Mouse (Mus musculus): ENCODE measurements around the gene Jakmip3. TPM values are rescaled to one million over a fixed set of nuclear protein-coding genes. Genes with fewer than 3 reads are reported as not detected.

Jakmip3 gene
- polyA plus RNA-seq, 1 experiment from 2014 or later: 0.13 TPM

GRCm38 (mm10) chr7:139081158-139081557, 140.6 kb downstream of the Jakmip3 start:
- Histone ChIP-seq H3K9ac (ENCODE audit: low read length) (no peak overlapping the region), H3K36me3 (ENCODE audit: control insufficient read depth, insufficient read depth, low read length) (no peaks in the 10 kb centered on the region), H3K4me1 (replicated peaks; ENCODE audit: control insufficient read depth, insufficient read depth) (no peaks in the 10 kb centered on the region), H3K4me3 (ENCODE audit: low read depth, low read length) (no peak overlapping the region), H3K9me3 (ENCODE audit: control insufficient read depth, low read length) (no peaks in the 10 kb centered on the region), H3K4me2 (replicated peaks; ENCODE audit: low read depth) (no peak overlapping the region), H3K27ac (replicated peaks) (no peak overlapping the region), H3K27me3 (ENCODE audit: control insufficient read depth, insufficient read depth, low read length) (no peaks in the 10 kb centered on the region)
- no peak for TF ChIP-seq EP300 (optimal IDR thresholded peaks at IDR 0.05)
- no peak for TF ChIP-seq CTCF (IDR thresholded peaks at IDR 0.05; ENCODE audit: low read depth)
- WGBS: 57% methylated on average over 5 of the region's 5 CpGs
- ATAC-seq (ENCODE audit: low FRiP score, low TSS enrichment) (no peak), DNase-seq (ENCODE audit: low spot score) (no peak)

- TF ChIP-seq EP300 (optimal IDR thresholded peaks at IDR 0.05): no peak
- no peak for TF ChIP-seq CTCF (IDR thresholded peaks at IDR 0.05; ENCODE audit: low read depth)
- no peak overlapping the region for H3K4me3 ChIP-seq (ENCODE audit: low read depth, low read length)
- no peak for ATAC-seq (ENCODE audit: low FRiP score, low TSS enrichment)
- no peaks in the 10 kb centered on the region for H3K4me1 ChIP-seq (replicated peaks; ENCODE audit: control insufficient read depth, insufficient read depth)
- no peaks in the 10 kb centered on the region for H3K36me3 ChIP-seq (ENCODE audit: control insufficient read depth, insufficient read depth, low read length)
- WGBS: 79% methylated on average over 8 of the region's 8 CpGs
- no peak for DNase-seq (ENCODE audit: low spot score)
- no peak overlapping the region for H3K9ac ChIP-seq (ENCODE audit: low read length)
- no peak overlapping the region for H3K4me2 ChIP-seq (replicated peaks; ENCODE audit: low read depth)
- no peaks in the 10 kb centered on the region for H3K9me3 ChIP-seq (ENCODE audit: control insufficient read depth, low read length)
- no peaks in the 10 kb centered on the region for H3K27me3 ChIP-seq (ENCODE audit: control insufficient read depth, insufficient read depth, low read length)
- no peak overlapping the region for H3K27ac ChIP-seq (replicated peaks)
Observed at GRCm38 (mm10) chr7:139082281-139082680, 141.8 kb downstream of the Jakmip3 start.

GRCm38 (mm10) chr7:139084316-139084715, 143.8 kb downstream of the Jakmip3 start:
- Histone ChIP-seq H3K27ac (replicated peaks) (no peak overlapping the region), H3K27me3 (ENCODE audit: control insufficient read depth, insufficient read depth, low read length) (no peaks in the 10 kb centered on the region), H3K4me2 (replicated peaks; ENCODE audit: low read depth) (no peak overlapping the region), H3K36me3 (ENCODE audit: control insufficient read depth, insufficient read depth, low read length) (no peaks in the 10 kb centered on the region), H3K4me1 (replicated peaks; ENCODE audit: control insufficient read depth, insufficient read depth) (no peaks in the 10 kb centered on the region), H3K9me3 (ENCODE audit: control insufficient read depth, low read length) (no peaks in the 10 kb centered on the region), H3K9ac (ENCODE audit: low read length) (no peak overlapping the region), H3K4me3 (ENCODE audit: low read depth, low read length) (no peak overlapping the region)
- no peak for TF ChIP-seq CTCF (IDR thresholded peaks at IDR 0.05; ENCODE audit: low read depth)
- TF ChIP-seq EP300 (optimal IDR thresholded peaks at IDR 0.05): no peak
- 56% methylated on average over 1 of the region's 1 CpGs for WGBS
- ATAC-seq (ENCODE audit: low FRiP score, low TSS enrichment): no peak
- no peak for DNase-seq (ENCODE audit: low spot score)

- DNase-seq (ENCODE audit: low spot score) (peak; percentile 63), ATAC-seq (ENCODE audit: low FRiP score, low TSS enrichment) (peak; percentile 78)
- TF ChIP-seq EP300 (optimal IDR thresholded peaks at IDR 0.05) (no peak), CTCF (IDR thresholded peaks at IDR 0.05; ENCODE audit: low read depth) (no peak)
- 8% methylated on average over 30 of the region's 32 CpGs for WGBS
- H3K9ac ChIP-seq (ENCODE audit: low read length): peak within 1 kb of the TSS; percentile 61
- H3K9me3 ChIP-seq (ENCODE audit: control insufficient read depth, low read length): no peaks in the 10 kb centered on the region
- H3K4me1 ChIP-seq (replicated peaks; ENCODE audit: control insufficient read depth, insufficient read depth): no peaks in the 10 kb centered on the region
- H3K36me3 ChIP-seq (ENCODE audit: control insufficient read depth, insufficient read depth, low read length): no peaks in the 10 kb centered on the region
- peak within 1 kb of the TSS; percentile 53 for H3K4me3 ChIP-seq (ENCODE audit: low read depth, low read length)
- H3K4me2 ChIP-seq (replicated peaks; ENCODE audit: low read depth): peak within 1 kb of the TSS; percentile 69
- H3K27me3 ChIP-seq (ENCODE audit: control insufficient read depth, insufficient read depth, low read length): no peaks in the 10 kb centered on the region
- H3K27ac ChIP-seq (replicated peaks): no peak within 1 kb of the TSS
Observed at GRCm38 (mm10) chr7:139085629-139086194, 145.2 kb downstream of the Jakmip3 start, which contains the start of gene Dpysl4. Gene Dpysl4, plus strand, starts transcription at chr7:139086001.

- whole genome bisulfite sequencing: 3% methylated on average over 61 of the region's 61 CpGs
- Histone ChIP-seq H3K4me1 (replicated peaks; ENCODE audit: control insufficient read depth, insufficient read depth) (no peaks in the 10 kb centered on the region), H3K36me3 (ENCODE audit: control insufficient read depth, insufficient read depth, low read length) (no peaks in the 10 kb centered on the region), H3K9me3 (ENCODE audit: control insufficient read depth, low read length) (no peaks in the 10 kb centered on the region), H3K9ac (ENCODE audit: low read length) (peak overlapping the region; percentile 61), H3K27ac (replicated peaks) (no peak overlapping the region), H3K4me2 (replicated peaks; ENCODE audit: low read depth) (peak overlapping the region; percentile 69), H3K4me3 (ENCODE audit: low read depth, low read length) (peak overlapping the region; percentile 53), H3K27me3 (ENCODE audit: control insufficient read depth, insufficient read depth, low read length) (no peaks in the 10 kb centered on the region)
- DNase-seq (ENCODE audit: low spot score) (no peak), ATAC-seq (ENCODE audit: low FRiP score, low TSS enrichment) (peak; percentile 50)
- TF ChIP-seq CTCF (IDR thresholded peaks at IDR 0.05; ENCODE audit: low read depth) (no peak), EP300 (optimal IDR thresholded peaks at IDR 0.05) (no peak)
Observed at GRCm38 (mm10) chr7:139086195-139087158, 145.9 kb downstream of the Jakmip3 start.

- no peaks in the 10 kb centered on the region for H3K9me3 ChIP-seq (ENCODE audit: control insufficient read depth, low read length)
- no peaks in the 10 kb centered on the region for H3K36me3 ChIP-seq (ENCODE audit: control insufficient read depth, insufficient read depth, low read length)
- no peaks in the 10 kb centered on the region for H3K27me3 ChIP-seq (ENCODE audit: control insufficient read depth, insufficient read depth, low read length)
- no peak for ATAC-seq (ENCODE audit: low FRiP score, low TSS enrichment)
- H3K9ac ChIP-seq (ENCODE audit: low read length): no peak overlapping the region
- no peak for DNase-seq (ENCODE audit: low spot score)
- H3K27ac ChIP-seq (replicated peaks): no peak overlapping the region
- H3K4me3 ChIP-seq (ENCODE audit: low read depth, low read length): no peak overlapping the region
- 73% methylated on average over 2 of the region's 2 CpGs for WGBS
- no peak overlapping the region for H3K4me2 ChIP-seq (replicated peaks; ENCODE audit: low read depth)
- no peaks in the 10 kb centered on the region for H3K4me1 ChIP-seq (replicated peaks; ENCODE audit: control insufficient read depth, insufficient read depth)
- TF ChIP-seq CTCF (IDR thresholded peaks at IDR 0.05; ENCODE audit: low read depth): no peak
- no peak for TF ChIP-seq EP300 (optimal IDR thresholded peaks at IDR 0.05)
Observed at GRCm38 (mm10) chr7:139087801-139088200, 147.3 kb downstream of the Jakmip3 start.

All from stomach, postnatal 0 days (tissue).